Mouse (Mus musculus): ENCODE results near the gene Sv2b.

DNA sequence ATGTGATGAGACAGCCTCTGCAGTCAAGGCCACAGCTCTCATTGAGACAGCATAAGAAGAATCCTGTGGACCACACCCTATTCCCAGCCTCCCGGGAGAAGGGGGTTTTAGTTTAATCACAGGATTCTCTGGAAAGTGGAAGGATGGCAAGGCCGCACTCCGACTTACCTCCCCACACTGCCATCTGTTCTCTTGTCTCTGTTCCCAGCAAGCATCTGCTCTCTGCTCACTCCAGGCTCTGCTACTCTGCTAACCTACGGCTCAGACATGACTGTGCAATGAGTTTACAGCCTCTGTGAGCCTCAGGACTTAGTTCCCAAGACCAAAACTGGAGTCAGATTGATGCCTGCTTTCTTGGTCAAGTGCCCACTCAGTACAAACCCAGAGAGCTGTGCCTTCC, 43.8 kb downstream of the Sv2b start:
- no peak for TF ChIP-seq CTCF (IDR thresholded peaks at IDR 0.05; ENCODE audit: low read depth, low read length)
- TF ChIP-seq POLR2A (IDR thresholded peaks at IDR 0.05; ENCODE audit: extremely low read depth, insufficient read depth, low read length), result no peak

Data from liver, adult 2 months (tissue).